Mouse (Mus musculus): ENCODE results near the gene Rpia.
"Not testable (repeated sequence)": the region's sequence is repeated elsewhere in the genome, so short reads cannot be mapped to it uniquely, and the experiment has no call there.

Rpia gene

GRCm38 (mm10) chr6:70791824-70792535 is at the start of gene Rpia:
Gene Rpia (minus strand): TSS chr6:70792232.
- DNase-seq (ENCODE audit: low read depth, low spot score): peak; percentile 93

GRCm38 (mm10) chr6:70840281-70840680 is 48.2 kb upstream of the Rpia start:
- no peak for DNase-seq (ENCODE audit: low read depth, low spot score)

- no peak for DNase-seq (ENCODE audit: low read depth, low spot score)
Measured at GRCm38 (mm10) chr6:70838532-70838931, 46.5 kb upstream of the Rpia start.

- no peak for DNase-seq (ENCODE audit: low read depth, low spot score)
Measured at GRCm38 (mm10) chr6:70837297-70837696, 45.3 kb upstream of the Rpia start.

GRCm38 (mm10) chr6:70831179-70831839 is 39.3 kb upstream of the Rpia start:
- no peak for DNase-seq (ENCODE audit: low read depth, low spot score)

- DNase-seq (ENCODE audit: low read depth, low spot score): no peak
Measured at GRCm38 (mm10) chr6:70830552-70830951, 38.5 kb upstream of the Rpia start.

GRCm38 (mm10) chr6:70829451-70829850 is 37.4 kb upstream of the Rpia start:
- DNase-seq (ENCODE audit: low read depth, low spot score): no peak

GRCm38 (mm10) chr6:70824987-70825337 is 32.9 kb upstream of the Rpia start:
- DNase-seq (ENCODE audit: low read depth, low spot score): no peak

- DNase-seq (ENCODE audit: low read depth, low spot score): no peak
Measured at GRCm38 (mm10) chr6:70824085-70824986, 32.3 kb upstream of the Rpia start.

- not testable (repeated sequence) for DNase-seq (ENCODE audit: low read depth, low spot score)
Measured at GRCm38 (mm10) chr6:70823277-70823676, 31.2 kb upstream of the Rpia start.

- no peak for DNase-seq (ENCODE audit: low read depth, low spot score)
Measured at GRCm38 (mm10) chr6:70822386-70822910, 30.4 kb upstream of the Rpia start.

GRCm38 (mm10) chr6:70821566-70821965 is 29.5 kb upstream of the Rpia start:
- DNase-seq (ENCODE audit: low read depth, low spot score): no peak

GRCm38 (mm10) chr6:70815471-70815870 is 23.4 kb upstream of the Rpia start:
- no peak for DNase-seq (ENCODE audit: low read depth, low spot score)

GRCm38 (mm10) chr6:70814629-70814950 is 22.6 kb upstream of the Rpia start:
- no peak for DNase-seq (ENCODE audit: low read depth, low spot score)

- DNase-seq (ENCODE audit: low read depth, low spot score): no peak
Measured at GRCm38 (mm10) chr6:70813921-70814628, 22.0 kb upstream of the Rpia start.

- DNase-seq (ENCODE audit: low read depth, low spot score): no peak
Measured at GRCm38 (mm10) chr6:70812526-70812895, 20.5 kb upstream of the Rpia start.

- DNase-seq (ENCODE audit: low read depth, low spot score): no peak
Measured at GRCm38 (mm10) chr6:70811557-70812525, 19.8 kb upstream of the Rpia start.

- no peak for DNase-seq (ENCODE audit: low read depth, low spot score)
Measured at GRCm38 (mm10) chr6:70810524-70810923, 18.5 kb upstream of the Rpia start.

GRCm38 (mm10) chr6:70806514-70806912 is 14.5 kb upstream of the Rpia start:
- no peak for DNase-seq (ENCODE audit: low read depth, low spot score)

- DNase-seq (ENCODE audit: low read depth, low spot score): no peak
Measured at GRCm38 (mm10) chr6:70805820-70806513, 13.9 kb upstream of the Rpia start.
